Mouse (Mus musculus): ENCODE data around the gene Naif1. TPM values are rescaled to one million over a fixed set of nuclear protein-coding genes. Genes with fewer than 3 reads are reported as not detected.

The Naif1 gene
- polyA plus RNA-seq, 1 experiment from 2014 or later = 7.3 TPM

DNA sequence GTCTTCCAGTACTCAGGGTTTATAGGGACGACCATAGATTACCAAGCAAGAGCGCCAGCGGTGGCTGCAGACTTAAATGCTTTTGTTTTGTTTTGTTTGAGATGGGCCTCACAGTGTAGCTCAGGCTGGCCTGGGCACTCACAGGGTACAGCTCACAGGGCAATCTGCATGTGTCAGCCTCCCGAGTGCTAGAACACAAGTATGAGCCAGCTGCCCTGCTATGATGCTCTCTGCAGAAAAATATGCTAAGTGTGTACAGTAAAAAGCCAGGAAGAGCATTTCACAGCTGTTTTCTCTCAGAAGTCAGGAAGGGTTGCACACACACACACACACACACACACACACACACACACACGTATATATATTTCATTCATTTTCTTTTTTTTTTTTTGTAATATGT lies 50.2 kb downstream of the Naif1 start:
- WGBS = 85% methylated on average over 5 of the region's 5 CpGs
- DNase-seq (ENCODE audit: low spot score) = no peak
- Histone ChIP-seq H3K36me3 (no peaks in the 10 kb centered on the region), H3K4me3 (no peak overlapping the region), H3K27me3 (ENCODE audit: low read depth, poor library complexity, severe bottlenecking) (no peaks in the 10 kb centered on the region), H3K9me3 (replicated peaks) (peaks cover 2% of the 10 kb centered on the region; the same call in 1 of the 2 replicates), H3K27ac (no peak overlapping the region), H3K4me1 (peaks cover 27% of the 10 kb centered on the region)

DNA sequence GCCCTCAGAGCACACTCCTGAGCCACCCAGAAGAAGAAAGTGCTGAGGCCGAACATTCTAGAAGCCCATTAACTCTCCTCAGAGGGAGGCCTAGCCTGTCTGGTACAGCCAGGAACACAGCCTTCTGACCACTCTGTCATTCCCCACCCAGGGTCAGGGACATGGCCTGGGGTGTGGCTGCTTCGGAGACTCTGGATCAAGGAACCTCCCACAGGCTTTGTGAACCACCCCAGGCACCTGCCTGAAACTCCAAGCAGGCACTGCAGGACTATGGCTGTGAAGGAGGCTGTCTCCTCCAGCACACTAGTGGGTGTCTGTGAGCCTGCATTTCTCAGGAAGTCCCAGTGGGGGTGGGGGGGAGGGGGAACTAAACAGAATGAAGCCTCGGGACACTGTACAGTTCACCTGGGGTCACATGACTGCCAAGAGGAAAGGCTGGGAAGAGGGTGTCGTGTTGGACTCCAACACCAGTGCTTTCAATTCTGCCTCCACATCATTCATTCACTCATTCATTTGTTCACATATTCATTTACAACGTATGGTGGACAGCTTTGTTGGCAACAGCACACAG lies 51.6 kb downstream of the Naif1 start:
- no peaks in the 10 kb centered on the region for H3K27me3 ChIP-seq (ENCODE audit: low read depth, poor library complexity, severe bottlenecking)
- H3K9me3 ChIP-seq (replicated peaks) = peaks cover 4% of the 10 kb centered on the region; the same call in 1 of the 2 replicates
- WGBS = 73% methylated on average over 5 of the region's 5 CpGs
- no peak overlapping the region for H3K4me3 ChIP-seq
- H3K36me3 ChIP-seq = 0 out of 2 replicates have a peak, but pooled peaks cover 3% of the 10 kb centered on the region
- no peak for DNase-seq (ENCODE audit: low spot score)
- peak overlapping the region; percentile 66 for H3K27ac ChIP-seq
- H3K4me1 ChIP-seq = peaks cover 19% of the 10 kb centered on the region

- Histone ChIP-seq H3K4me1 (peaks cover 29% of the 10 kb centered on the region), H3K27ac (peak overlapping the region; percentile 80), H3K4me3 (no peak overlapping the region), H3K27me3 (ENCODE audit: low read depth, poor library complexity, severe bottlenecking) (no peaks in the 10 kb centered on the region), H3K36me3 (0 out of 2 replicates have a peak, but pooled peaks cover 3% of the 10 kb centered on the region), H3K9me3 (replicated peaks) (peaks cover 4% of the 10 kb centered on the region; the same call in 1 of the 2 replicates)
- DNase-seq (ENCODE audit: low spot score) = no peak
- 90% methylated on average over 12 of the region's 12 CpGs for WGBS
These were observed 52.6 kb downstream of the Naif1 start for GRCm38 (mm10) chr2:32502843-32503242.

GRCm38 (mm10) chr2:32503588-32503987 lies 53.3 kb downstream of the Naif1 start:
- H3K4me3 ChIP-seq = no peak overlapping the region
- H3K36me3 ChIP-seq = 0 out of 2 replicates have a peak, but pooled peaks cover 3% of the 10 kb centered on the region
- peak overlapping the region; percentile 80 for H3K27ac ChIP-seq
- H3K9me3 ChIP-seq (replicated peaks) = peaks cover 2% of the 10 kb centered on the region; the same call in 1 of the 2 replicates
- DNase-seq (ENCODE audit: low spot score) = no peak
- no peaks in the 10 kb centered on the region for H3K27me3 ChIP-seq (ENCODE audit: low read depth, poor library complexity, severe bottlenecking)
- 49% methylated on average over 3 of the region's 3 CpGs for WGBS
- peaks cover 33% of the 10 kb centered on the region for H3K4me1 ChIP-seq

GRCm38 (mm10) chr2:32505536-32505935 lies 55.3 kb downstream of the Naif1 start:
- H3K4me1 ChIP-seq = peaks cover 50% of the 10 kb centered on the region
- H3K9me3 ChIP-seq (replicated peaks) = 0 out of 2 replicates have a peak, but pooled peaks cover 2% of the 10 kb centered on the region
- WGBS = 96% methylated on average over 2 of the region's 2 CpGs
- no peak for DNase-seq (ENCODE audit: low spot score)
- H3K27me3 ChIP-seq (ENCODE audit: low read depth, poor library complexity, severe bottlenecking) = no peaks in the 10 kb centered on the region
- 0 out of 2 replicates have a peak, but pooled peaks cover 3% of the 10 kb centered on the region for H3K36me3 ChIP-seq
- H3K27ac ChIP-seq = no peak overlapping the region
- H3K4me3 ChIP-seq = no peak overlapping the region

Other genes starting within 250 kb of the Naif1 start
- 21.1 and 24.1 TPM in 2 replicates for gene Pomt1, start 213.9 kb upstream of the Naif1 start, polyA plus RNA-seq (2016; fragmentation: Nextera tagmentation; extraction: Ambion mirVana)
- 69.6 and 74.0 TPM in 2 replicates for gene Uck1, start 190.3 kb upstream of the Naif1 start, polyA plus RNA-seq (2016; fragmentation: Nextera tagmentation; extraction: Ambion mirVana)
- 20.4 and 25.0 TPM in 2 replicates for gene Golga2, start 163.1 kb upstream of the Naif1 start, polyA plus RNA-seq (2016; fragmentation: Nextera tagmentation; extraction: Ambion mirVana)
- 440 and 446 TPM in 2 replicates for gene Swi5, start 162.4 kb upstream of the Naif1 start, polyA plus RNA-seq (2016; fragmentation: Nextera tagmentation; extraction: Ambion mirVana)
- 61.3 and 74.8 TPM in 2 replicates for gene Ciz1, start 98.1 kb upstream of the Naif1 start, polyA plus RNA-seq (2016; fragmentation: Nextera tagmentation; extraction: Ambion mirVana)
- 27.1 and 33.6 TPM in 2 replicates for gene Dnm1, start 97.1 kb upstream of the Naif1 start, polyA plus RNA-seq (2016; fragmentation: Nextera tagmentation; extraction: Ambion mirVana)
- gene 1110008P14Rik, start 68.5 kb upstream of the Naif1 start, polyA plus RNA-seq (2016; fragmentation: Nextera tagmentation; extraction: Ambion mirVana) = 36.3 and 37.0 TPM in 2 replicates
- gene Lcn2, start 62.2 kb upstream of the Naif1 start, polyA plus RNA-seq (2016; fragmentation: Nextera tagmentation; extraction: Ambion mirVana) = not detected in 2 replicates
- 32.7 and 37.0 TPM in 2 replicates for gene Ptges2, start 54.6 kb upstream of the Naif1 start, polyA plus RNA-seq (2016; fragmentation: Nextera tagmentation; extraction: Ambion mirVana)
- 30.8 and 33.0 TPM in 2 replicates for gene Slc25a25, start 988 bp downstream of the Naif1 start, polyA plus RNA-seq (2016; fragmentation: Nextera tagmentation; extraction: Ambion mirVana)
- gene Fam102a, start 84.9 kb downstream of the Naif1 start, polyA plus RNA-seq (2016; fragmentation: Nextera tagmentation; extraction: Ambion mirVana) = 12.0 and 14.0 TPM in 2 replicates
- 104 and 109 TPM in 2 replicates for gene Dpm2, start 120.4 kb downstream of the Naif1 start, polyA plus RNA-seq (2016; fragmentation: Nextera tagmentation; extraction: Ambion mirVana)
- gene Pip5kl1, start 124.3 kb downstream of the Naif1 start, polyA plus RNA-seq (2016; fragmentation: Nextera tagmentation; extraction: Ambion mirVana) = 1.0 and 2.7 TPM in 2 replicates
- 0.24 TPM in 1 of 2 replicates, not detected in the other for gene 9430097D07Rik, start 125.2 kb downstream of the Naif1 start, polyA plus RNA-seq (2016; fragmentation: Nextera tagmentation; extraction: Ambion mirVana)
- gene St6galnac4, start 136.6 kb downstream of the Naif1 start, polyA plus RNA-seq (2016; fragmentation: Nextera tagmentation; extraction: Ambion mirVana) = 26.0 and 26.1 TPM in 2 replicates
- gene St6galnac6, start 149.3 kb downstream of the Naif1 start, polyA plus RNA-seq (2016; fragmentation: Nextera tagmentation; extraction: Ambion mirVana) = 11.8 and 16.7 TPM in 2 replicates
- 21.6 and 35.7 TPM in 2 replicates for gene Ak1, start 171.3 kb downstream of the Naif1 start, polyA plus RNA-seq (2016; fragmentation: Nextera tagmentation; extraction: Ambion mirVana)
- gene Eng, start 196.1 kb downstream of the Naif1 start, polyA plus RNA-seq (2016; fragmentation: Nextera tagmentation; extraction: Ambion mirVana) = 27.9 and 28.5 TPM in 2 replicates

Measured in limb, embryonic 10.5 days (tissue).